Mouse (Mus musculus) adrenal gland, postnatal 10 days (tissue): Measurements from ENCODE around the gene Samd14. TPM values are rescaled to one million over a fixed set of nuclear protein-coding genes. Genes with fewer than 3 reads are reported as not detected.

Experiments used
- DNase-seq: peaks from one replicate; pipeline ENCODE4 v3.0.0; 2021; ENCODE audit warnings: mixed read lengths
- total RNA-seq, 2 experiments: library from RNA; stranded (reverse); gene quantifications; 2 replicates each; pipeline ENCODE4 v1.2.3; 2021

Gene Samd14
- total RNA-seq, 2 experiments from 2014 or later = 7.3 to 11.0 TPM

GRCm38 (mm10) chr11:95073835-95074234, 64.2 kb downstream of the Samd14 start:
- DNase-seq = no peak

- no peak for DNase-seq
These were observed 65.0 kb downstream of the Samd14 start for GRCm38 (mm10) chr11:95074694-95075093.

GRCm38 (mm10) chr11:95075197-95076040, 65.7 kb downstream of the Samd14 start:
- DNase-seq = no peak

Other genes starting within 250 kb of the Samd14 start
- gene Tmem92, start 227.2 kb upstream of the Samd14 start, total RNA-seq = not detected
- gene Col1a1, start 73.7 kb upstream of the Samd14 start, total RNA-seq = 1,000 to 10,000 TPM in 1 of 2 experiments, 100 to 1,000 TPM in 1; 763 to 1,573 TPM
- not detected for gene Hils1, start 42.3 kb upstream of the Samd14 start, total RNA-seq
- gene Sgca, start 33.6 kb upstream of the Samd14 start, total RNA-seq = 10 to 100 TPM in 1 of 2 experiments, 1 to 10 TPM in 1; 4.5 to 16.8 TPM
- 10 to 100 TPM; 83.3 to 96.2 TPM for gene Ppp1r9b, start 18.8 kb upstream of the Samd14 start, total RNA-seq
- 100 to 1,000 TPM; 144 to 199 TPM for gene Pdk2, start 31.5 kb downstream of the Samd14 start, total RNA-seq
- 10 to 100 TPM; 22.4 to 26.2 TPM for gene Itga3, start 66.9 kb downstream of the Samd14 start, total RNA-seq
- gene Dlx3, start 110.2 kb downstream of the Samd14 start, total RNA-seq = under 1 TPM in 1 of 2 experiments, not detected in 1; 0.60 TPM
- under 1 TPM in 1 of 2 experiments, not detected in 1; 0.18 TPM for gene Dlx4, start 136.4 kb downstream of the Samd14 start, total RNA-seq